Mouse (Mus musculus) urinary bladder, postnatal 14 days (tissue): ENCODE data around the gene Rhox3a.
"Not testable (repeated sequence)": the region's sequence is repeated elsewhere in the genome, so short reads cannot be mapped to it uniquely, and the experiment has no call there.

Source experiments
- DNase-seq: peaks from one replicate; pipeline ENCODE4 v3.0.0; 2021; ENCODE audit warnings: low spot score

Rhox3a gene

DNA sequence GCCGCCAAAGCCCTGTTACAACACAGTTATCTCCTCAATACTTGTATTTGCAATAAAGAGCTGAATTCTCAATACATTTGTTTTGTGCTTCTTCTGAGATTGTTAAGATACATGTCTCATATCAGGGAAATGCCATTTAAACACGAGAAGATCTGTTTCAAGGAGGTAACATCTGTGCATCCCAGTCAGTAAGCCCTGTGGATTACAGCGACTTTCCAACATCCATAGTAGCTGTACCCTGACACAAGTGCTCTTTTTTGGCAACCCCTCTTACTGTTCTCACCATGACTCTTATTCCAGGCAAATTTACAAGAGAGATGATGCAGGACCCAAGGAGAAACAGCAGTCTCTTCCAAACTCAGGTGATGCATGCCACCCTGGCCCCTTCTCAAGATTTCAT lies at the start of gene Rhox3a:
Gene Rhox3a, plus strand, starts transcription at position 301 of the 400 bp plus-strand sequence.
- not testable (repeated sequence) for DNase-seq

DNA sequence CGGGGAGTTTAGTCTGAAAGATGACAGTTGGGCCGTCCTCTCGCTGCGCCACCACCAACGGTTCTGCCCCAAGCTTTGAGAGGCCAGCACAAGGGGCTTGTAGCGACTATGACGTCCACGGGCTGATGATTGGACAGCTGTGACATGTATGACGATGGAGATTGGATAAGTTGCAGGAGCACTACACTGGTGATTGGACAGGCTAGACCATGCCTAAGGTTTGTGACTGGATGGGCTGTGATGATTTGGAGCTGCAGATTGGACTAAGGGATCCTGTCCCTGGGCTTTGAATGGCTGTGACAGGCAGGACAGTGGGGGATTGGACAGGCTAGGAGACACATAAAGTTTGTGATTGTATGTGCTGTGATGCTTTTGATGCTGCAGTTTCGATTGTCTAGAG lies 38.8 kb upstream of the Rhox3a start, which contains the start of gene Gm9:
Gene Gm9, minus strand, starts transcription at position 101 of the 400 bp plus-strand sequence.
- no peak for DNase-seq

DNA sequence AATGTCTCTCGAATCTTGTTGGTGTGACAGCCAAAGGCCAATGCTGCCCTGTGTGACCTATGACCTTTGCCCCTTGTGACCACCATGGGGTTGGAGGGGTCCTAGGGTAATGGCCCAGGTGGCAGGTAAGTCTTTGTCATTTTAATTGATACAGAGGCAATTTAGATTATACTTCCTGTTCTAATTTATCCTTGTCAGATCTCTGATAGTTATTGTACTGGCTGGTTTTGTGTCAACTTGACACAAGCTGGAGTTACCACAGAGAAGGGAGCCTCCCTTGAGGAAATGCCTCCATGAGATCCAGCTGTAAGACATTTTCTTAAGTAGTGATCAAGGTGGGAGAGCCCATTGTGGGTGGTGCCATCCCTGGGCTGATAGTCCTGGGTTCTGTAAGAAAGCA lies 27.6 kb upstream of the Rhox3a start, which contains the start of gene Rhox1:
Gene Rhox1, minus strand, starts transcription at position 101 of the 400 bp plus-strand sequence.
- DNase-seq: not testable (repeated sequence)

DNA sequence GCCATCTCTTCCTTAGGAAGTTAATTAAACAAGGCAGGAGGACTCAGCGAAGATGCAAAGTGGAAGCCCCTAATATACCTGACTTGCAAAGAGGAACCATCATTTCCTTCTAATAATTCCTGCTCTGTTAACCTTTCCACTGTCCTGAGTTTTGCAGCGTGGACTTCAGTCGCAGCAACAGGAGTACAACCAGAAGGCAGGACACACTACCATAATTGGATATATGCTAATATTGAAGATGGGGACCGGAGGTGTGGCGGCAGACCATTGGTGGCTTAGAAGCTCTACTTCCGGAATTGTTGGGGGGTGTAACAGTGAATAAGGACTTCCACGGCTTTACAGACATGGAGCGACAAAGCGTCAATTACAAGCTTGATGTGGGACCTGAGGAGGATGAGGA lies 5.0 kb upstream of the Rhox3a start, which contains the start of gene Rhox2a:
Gene Rhox2a, plus strand, starts transcription at position 301 of the 400 bp plus-strand sequence.
- DNase-seq: not testable (repeated sequence)

DNA sequence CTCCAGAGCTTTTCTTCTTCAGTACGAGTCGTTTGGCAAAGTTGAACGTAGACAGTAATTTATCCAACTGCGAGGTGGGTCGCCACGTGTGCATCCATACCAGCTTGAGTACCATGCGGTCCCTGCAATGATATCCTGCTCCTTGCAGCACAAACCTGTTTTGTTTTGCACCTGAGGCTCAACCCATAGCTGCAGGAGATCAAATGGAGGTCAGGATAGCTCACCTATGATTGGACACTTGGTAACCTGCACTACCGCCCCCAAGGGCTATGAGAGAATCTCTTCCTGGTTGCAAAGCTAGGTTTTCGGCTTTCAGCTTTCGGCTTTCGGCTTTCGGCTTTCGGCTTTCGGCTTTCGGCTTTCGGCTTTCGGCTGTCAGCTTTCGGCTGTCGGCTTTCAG lies 15.3 kb downstream of the Rhox3a start, which contains the start of gene Rhox4a:
Gene Rhox4a, plus strand, starts transcription at position 301 of the 400 bp plus-strand sequence.
- not testable (repeated sequence) for DNase-seq
